Mouse (Mus musculus) hindbrain, embryonic 12.5 days (tissue): ENCODE measurements around the gene Wdr25. TPM values are rescaled to one million over a fixed set of nuclear protein-coding genes. Genes with fewer than 3 reads are reported as not detected.
A peak's percentile ranks its signal among the peaks of the same experiment; 100 is the strongest.

Source experiments
- ATAC-seq: fragments of 200-750 bp; cut with Nextera tagmentation; 2 replicates; pipeline ENCODE4 v1.8.0; 2017; ENCODE audit warnings: moderate TSS enrichment; ENCODE audit not compliant: low FRiP score
- H3K27ac ChIP-seq: fragments of 300-500 bp; sonication (generic); 2 replicates; pipeline ENCODE4 v1.5.1; 2016; ENCODE audit warnings: mild to moderate bottlenecking
- H3K27me3 ChIP-seq: fragments of 300-500 bp; sonication (generic); 2 replicates; pipeline ENCODE4 v1.6.1; 2016; ENCODE audit warnings: mild to moderate bottlenecking
- H3K36me3 ChIP-seq: fragments of 300-500 bp; sonication (generic); 2 replicates; pipeline ENCODE4 v1.6.1; 2016; ENCODE audit warnings: mild to moderate bottlenecking
- H3K4me1 ChIP-seq: fragments of 300-500 bp; sonication (generic); 2 replicates; pipeline ENCODE4 v1.6.1; 2016
- H3K4me2 ChIP-seq: fragments of 300-500 bp; sonication (generic); replicated peaks from 2 replicates; pipeline ENCODE4 v1.6.1; 2016; ENCODE audit warnings: mild to moderate bottlenecking
- H3K4me3 ChIP-seq: fragments of 300-500 bp; sonication (generic); 2 replicates; pipeline ENCODE4 v1.5.1; 2016; ENCODE audit warnings: mild to moderate bottlenecking
- H3K9ac ChIP-seq: fragments of 300-500 bp; sonication (generic); 2 replicates; pipeline ENCODE4 v1.6.1; 2016; ENCODE audit warnings: mild to moderate bottlenecking, moderate library complexity
- H3K9me3 ChIP-seq: fragments of 300-500 bp; sonication (generic); replicated peaks from 2 replicates; pipeline ENCODE4 v1.6.1; 2016; ENCODE audit warnings: mild to moderate bottlenecking
- WGBS: fragments of 180-500 bp; shearing (Covaris S2); methylation state at CpG from one replicate; pipeline ENCODE4 v1.1.7; 2016; 5-methylcytosine and 5-hydroxymethylcytosine counted together
- polyA plus RNA-seq: library from polyadenylated mRNA; unstranded; fragments of >200 nt; fragmentation: Nextera tagmentation; extraction: Ambion mirVana; gene quantifications from 2 replicates; pipeline ENCODE4 v1.2.1, GENCODE M21; 2016

The Wdr25 gene
- polyA plus RNA-seq, 1 experiment from 2014 or later = 9.7 TPM

GRCm38 (mm10) chr12:109053020-109053806 lies 159.8 kb downstream of the Wdr25 start:
- WGBS = under 1% methylated on average over 93 of the region's 105 CpGs
- H3K27me3 ChIP-seq = peaks cover 74% of the 10 kb centered on the region
- H3K27ac ChIP-seq = no peak overlapping the region
- H3K4me3 ChIP-seq = peak overlapping the region; percentile 53
- H3K36me3 ChIP-seq = no peaks in the 10 kb centered on the region
- H3K4me2 ChIP-seq = peak overlapping the region; percentile 92
- ATAC-seq = 0 out of 2 replicates have a peak, but pooled peaks have one; percentile 11
- no peaks in the 10 kb centered on the region for H3K9me3 ChIP-seq
- peak overlapping the region; percentile 65 for H3K9ac ChIP-seq
- H3K4me1 ChIP-seq = peaks cover 27% of the 10 kb centered on the region

GRCm38 (mm10) chr12:109057736-109058135 lies 164.3 kb downstream of the Wdr25 start:
- peaks cover 22% of the 10 kb centered on the region for H3K4me1 ChIP-seq
- H3K9me3 ChIP-seq = no peaks in the 10 kb centered on the region
- 66% methylated on average over 4 of the region's 4 CpGs for WGBS
- H3K4me3 ChIP-seq = no peak overlapping the region
- H3K9ac ChIP-seq = no peak overlapping the region
- H3K27ac ChIP-seq = no peak overlapping the region
- H3K4me2 ChIP-seq = no peak overlapping the region
- no peaks in the 10 kb centered on the region for H3K36me3 ChIP-seq
- peaks cover 40% of the 10 kb centered on the region for H3K27me3 ChIP-seq
- no peak for ATAC-seq

- Histone ChIP-seq H3K9me3 (no peaks in the 10 kb centered on the region), H3K4me2 (no peak overlapping the region), H3K27ac (no peak overlapping the region), H3K27me3 (peaks cover 31% of the 10 kb centered on the region), H3K36me3 (no peaks in the 10 kb centered on the region), H3K4me1 (peaks cover 12% of the 10 kb centered on the region), H3K9ac (no peak overlapping the region), H3K4me3 (no peak overlapping the region)
- no peak for ATAC-seq
- WGBS = 79% methylated on average over 8 of the region's 8 CpGs
These were observed 165.2 kb downstream of the Wdr25 start for GRCm38 (mm10) chr12:109058660-109059059.

GRCm38 (mm10) chr12:109067561-109068135 lies 174.2 kb downstream of the Wdr25 start:
- ATAC-seq = peak; percentile 75
- H3K4me1 ChIP-seq = peaks cover 22% of the 10 kb centered on the region
- no peaks in the 10 kb centered on the region for H3K9me3 ChIP-seq
- WGBS = 3% methylated on average over 33 of the region's 59 CpGs
- peak overlapping the region; percentile 77 for H3K9ac ChIP-seq
- H3K27me3 ChIP-seq = peaks cover 5% of the 10 kb centered on the region; the same call in 1 of the 2 replicates
- H3K27ac ChIP-seq = peak overlapping the region; percentile 55
- H3K4me2 ChIP-seq = peak overlapping the region; percentile 88
- peak overlapping the region; percentile 57 for H3K4me3 ChIP-seq
- no peaks in the 10 kb centered on the region for H3K36me3 ChIP-seq

DNA sequence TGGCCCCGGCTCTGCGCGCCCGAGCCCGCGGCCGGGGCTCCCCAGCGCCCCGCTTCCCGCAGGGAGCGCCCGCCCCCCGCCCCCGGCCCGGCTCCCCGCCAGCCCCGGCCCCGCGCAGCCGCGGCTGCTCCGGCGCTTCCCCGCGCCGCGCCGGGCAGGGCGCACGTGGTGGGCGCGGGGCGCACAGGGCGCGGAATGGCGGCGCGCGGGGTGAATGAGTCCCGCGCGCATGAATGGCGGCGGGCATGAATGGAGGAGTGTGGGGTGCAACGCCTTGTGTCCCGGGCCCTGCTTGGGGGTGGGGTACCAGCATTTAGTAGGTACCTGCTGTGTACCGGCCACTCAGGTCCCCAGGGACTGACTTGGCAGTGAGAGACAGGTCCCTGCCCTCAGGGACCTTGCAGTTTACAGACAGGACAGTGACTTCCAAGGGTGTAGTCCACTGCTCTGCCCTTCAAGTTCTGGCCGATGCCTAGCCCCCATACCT lies 174.8 kb downstream of the Wdr25 start, which contains the start of gene Begain:
TSS of gene Begain (minus strand) at position 51 of the 487 bp plus-strand sequence.
- H3K9ac ChIP-seq = peak within 1 kb of the TSS; percentile 77
- H3K4me1 ChIP-seq = peaks cover 22% of the 10 kb centered on the region
- peak within 1 kb of the TSS; percentile 57 for H3K4me3 ChIP-seq
- H3K27ac ChIP-seq = peak within 1 kb of the TSS; percentile 55
- no peaks in the 10 kb centered on the region for H3K9me3 ChIP-seq
- peak; percentile 61 for ATAC-seq
- H3K36me3 ChIP-seq = no peaks in the 10 kb centered on the region
- peaks cover 5% of the 10 kb centered on the region; the same call in 1 of the 2 replicates for H3K27me3 ChIP-seq
- H3K4me2 ChIP-seq = peak within 1 kb of the TSS; percentile 88
- WGBS = under 1% methylated on average over 41 of the region's 48 CpGs

DNA sequence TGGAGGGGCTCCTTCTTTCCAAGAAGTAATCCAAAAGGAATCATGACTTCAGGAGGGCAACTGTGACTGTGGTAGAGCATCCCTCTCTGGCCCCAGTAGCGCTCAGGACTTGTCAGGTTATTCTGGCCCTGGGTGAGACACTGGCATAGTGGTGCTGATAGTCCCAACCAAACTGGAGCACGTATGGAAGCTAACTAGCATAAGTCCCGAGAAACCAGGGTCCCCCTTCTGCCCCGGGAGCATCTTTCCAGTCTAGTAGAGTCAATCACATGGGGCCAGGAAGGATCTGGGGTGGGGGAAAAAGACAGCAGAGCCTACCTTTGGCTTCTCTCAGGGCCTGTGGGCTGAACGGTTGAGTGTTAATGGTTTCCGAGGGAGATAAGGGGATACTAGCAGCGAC lies 175.3 kb downstream of the Wdr25 start:
- Histone ChIP-seq H3K4me1 (peaks cover 22% of the 10 kb centered on the region), H3K27ac (no peak overlapping the region), H3K4me3 (peak overlapping the region; percentile 57; the same call in 1 of the 2 replicates), H3K9ac (no peak overlapping the region), H3K36me3 (no peaks in the 10 kb centered on the region), H3K9me3 (no peaks in the 10 kb centered on the region), H3K4me2 (peak overlapping the region; percentile 88), H3K27me3 (peaks cover 5% of the 10 kb centered on the region; the same call in 1 of the 2 replicates)
- WGBS = 77% methylated on average over 7 of the region's 7 CpGs
- no peak for ATAC-seq

DNA sequence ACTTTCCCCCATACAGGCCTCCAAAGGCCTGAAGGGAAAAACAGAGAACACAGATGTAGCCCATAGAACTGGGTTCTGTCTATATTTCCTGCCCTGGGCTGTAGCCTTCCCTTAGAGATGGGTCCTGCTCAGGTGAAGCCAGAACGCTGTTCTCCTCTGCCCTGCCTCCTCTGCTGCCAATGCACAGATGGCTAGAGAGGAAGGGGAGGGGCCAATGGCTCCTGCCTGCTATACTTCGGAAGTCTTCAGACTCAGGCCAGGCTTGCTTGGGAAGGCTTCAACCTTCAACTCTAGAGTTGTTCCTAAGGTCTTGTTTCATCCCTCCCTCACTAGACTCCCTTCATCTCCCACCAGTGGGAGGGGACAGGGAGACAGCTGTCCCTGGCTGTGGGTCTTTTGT lies 176.3 kb downstream of the Wdr25 start:
- Histone ChIP-seq H3K27me3 (peaks cover 5% of the 10 kb centered on the region; the same call in 1 of the 2 replicates), H3K9me3 (no peaks in the 10 kb centered on the region), H3K4me1 (peaks cover 22% of the 10 kb centered on the region), H3K9ac (no peak overlapping the region), H3K4me3 (no peak overlapping the region), H3K4me2 (no peak overlapping the region), H3K27ac (no peak overlapping the region), H3K36me3 (no peaks in the 10 kb centered on the region)
- WGBS = 62% methylated on average over 2 of the region's 2 CpGs
- no peak for ATAC-seq

DNA sequence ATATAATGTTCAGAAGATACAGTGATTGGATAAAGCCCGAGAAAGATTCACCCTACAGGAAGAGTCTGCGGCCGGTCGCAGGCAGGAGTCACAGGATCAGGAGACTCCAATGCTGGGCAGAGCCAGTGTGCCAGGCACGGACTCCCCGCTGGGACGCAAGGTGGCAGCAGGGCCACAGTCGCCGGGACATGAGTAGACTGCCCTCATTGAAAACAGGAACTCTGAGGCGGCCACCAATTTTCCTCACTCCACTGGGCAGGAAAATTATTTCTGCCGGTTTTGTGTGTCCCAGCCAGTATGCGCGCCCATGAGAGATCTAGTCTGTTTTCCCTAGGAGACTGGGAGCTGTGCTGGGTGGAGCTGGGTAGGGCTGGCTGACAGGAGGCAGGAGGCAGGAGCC lies 177.8 kb downstream of the Wdr25 start:
- H3K4me3 ChIP-seq = no peak overlapping the region
- no peak overlapping the region for H3K9ac ChIP-seq
- H3K27ac ChIP-seq = no peak overlapping the region
- WGBS = 79% methylated on average over 13 of the region's 13 CpGs
- no peaks in the 10 kb centered on the region for H3K36me3 ChIP-seq
- peaks cover 22% of the 10 kb centered on the region for H3K4me1 ChIP-seq
- peaks cover 5% of the 10 kb centered on the region; the same call in 1 of the 2 replicates for H3K27me3 ChIP-seq
- no peaks in the 10 kb centered on the region for H3K9me3 ChIP-seq
- no peak for ATAC-seq
- no peak overlapping the region for H3K4me2 ChIP-seq

DNA sequence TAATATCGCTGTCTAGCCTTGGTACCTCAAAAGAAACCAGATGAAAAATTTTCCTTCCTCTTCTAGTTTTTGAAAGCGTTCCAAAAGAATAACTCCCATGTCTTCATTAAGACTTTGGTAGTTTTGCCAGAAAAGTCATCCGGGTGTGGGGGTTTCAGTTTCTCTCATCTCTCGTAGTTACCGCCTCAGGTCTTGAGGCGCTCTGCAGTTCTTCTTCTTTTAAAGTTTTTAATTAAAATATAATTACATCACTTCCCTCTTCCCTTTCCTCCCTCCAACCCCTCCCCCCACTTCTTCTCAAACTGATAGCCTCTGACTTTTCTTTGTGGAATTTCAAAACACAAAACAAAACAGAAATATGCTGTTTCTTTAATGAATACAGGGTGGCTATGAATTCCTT lies 180.7 kb downstream of the Wdr25 start:
- Histone ChIP-seq H3K27ac (no peak overlapping the region), H3K9me3 (no peaks in the 10 kb centered on the region), H3K4me3 (no peak overlapping the region), H3K4me1 (0 out of 2 replicates have a peak, but pooled peaks cover 6% of the 10 kb centered on the region), H3K27me3 (peaks cover 3% of the 10 kb centered on the region; the same call in 1 of the 2 replicates), H3K36me3 (no peaks in the 10 kb centered on the region), H3K4me2 (no peak overlapping the region), H3K9ac (no peak overlapping the region)
- WGBS = 93% methylated on average over 6 of the region's 6 CpGs
- ATAC-seq = no peak

GRCm38 (mm10) chr12:109074777-109075285 lies 181.4 kb downstream of the Wdr25 start:
- H3K9me3 ChIP-seq = no peaks in the 10 kb centered on the region
- H3K4me1 ChIP-seq = 0 out of 2 replicates have a peak, but pooled peaks cover 4% of the 10 kb centered on the region
- WGBS = 80% methylated on average over 2 of the region's 2 CpGs
- no peak overlapping the region for H3K4me3 ChIP-seq
- no peak for ATAC-seq
- no peak overlapping the region for H3K4me2 ChIP-seq
- H3K27ac ChIP-seq = no peak overlapping the region
- no peaks in the 10 kb centered on the region for H3K36me3 ChIP-seq
- H3K9ac ChIP-seq = no peak overlapping the region
- peaks cover 3% of the 10 kb centered on the region; the same call in 1 of the 2 replicates for H3K27me3 ChIP-seq

DNA sequence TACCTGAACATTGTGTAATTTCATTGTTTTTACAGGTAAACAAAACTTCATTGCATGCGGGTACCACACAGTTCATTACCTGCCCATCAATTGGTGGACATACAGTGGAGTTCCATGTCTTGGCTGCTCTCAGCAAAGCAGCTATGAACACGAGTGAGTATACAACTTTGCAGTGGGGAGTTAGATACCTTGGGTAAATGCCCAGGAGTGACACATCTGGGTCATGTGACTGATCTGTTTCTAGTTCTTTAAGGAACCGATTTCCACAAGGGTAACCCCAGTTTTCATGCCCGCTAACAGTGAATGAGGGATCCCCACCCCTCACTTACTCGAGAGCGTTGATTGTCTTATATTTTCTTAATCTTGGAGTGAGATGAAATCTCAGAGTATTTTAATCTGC lies 183.6 kb downstream of the Wdr25 start:
- Histone ChIP-seq H3K9ac (no peak overlapping the region), H3K4me2 (no peak overlapping the region), H3K9me3 (no peaks in the 10 kb centered on the region), H3K36me3 (no peaks in the 10 kb centered on the region), H3K4me3 (no peak overlapping the region), H3K27ac (no peak overlapping the region), H3K27me3 (no peaks in the 10 kb centered on the region), H3K4me1 (no peaks in the 10 kb centered on the region)
- 88% methylated on average over 6 of the region's 6 CpGs for WGBS
- no peak for ATAC-seq
